In genomic region chr4:148879631-148880030, GRCm38 (mm10) we compare ENCODE assay signal across 10 mouse cellular contexts.
"Had no signal": no experiment of that assay in that cellular context is flagged by ENCODE, and none has a peak within 500 bp of the region (broad histone marks: within the 10 kb centered on the region; RNA-seq: fewer than 3 reads in every experiment).

No protein-coding gene starts in this region.

- DNase-seq: kidney, postnatal 14 days; left cerebral cortex, postnatal 4 days; retina, postnatal 1 day; thymus, postnatal 36 days had no signal

- ATAC-seq: midbrain, embryonic 15.5 days had no signal

- H3K9me3 ChIP-seq: limb, embryonic 13.5 days; midbrain, embryonic 15.5 days; neural tube, embryonic 13.5 days; stomach, embryonic 15.5 days had no signal

- H3K4me2 ChIP-seq: limb, embryonic 13.5 days; midbrain, embryonic 11.5 days; midbrain, embryonic 15.5 days; neural tube, embryonic 13.5 days had no signal

- H3K9ac ChIP-seq: limb, embryonic 13.5 days; liver, embryonic 14.5 days; midbrain, embryonic 15.5 days; neural tube, embryonic 13.5 days; stomach, embryonic 15.5 days had no signal

- H3K27ac ChIP-seq: limb, embryonic 13.5 days; liver, embryonic 14.5 days; midbrain, embryonic 15.5 days; stomach, embryonic 15.5 days had no signal

- H3K36me3 ChIP-seq: limb, embryonic 13.5 days; midbrain, embryonic 15.5 days; neural tube, embryonic 13.5 days; stomach, embryonic 15.5 days had no signal

- H3K4me3 ChIP-seq: limb, embryonic 13.5 days; midbrain, embryonic 15.5 days; neural tube, embryonic 13.5 days; stomach, embryonic 15.5 days had no signal
